Mouse (Mus musculus): ENCODE results near the gene Plaa.

- TF ChIP-seq CTCF (IDR thresholded peaks at IDR 0.05; ENCODE audit: control insufficient read depth, insufficient read depth, low read length): no peak
- no peak for TF ChIP-seq POLR2A (IDR thresholded peaks at IDR 0.05; ENCODE audit: borderline replicate concordance, control insufficient read depth, low read depth, low read length)
These were observed 11.6 kb upstream of the Plaa start for GRCm38 (mm10) chr4:94614627-94615006.

All from bone marrow, adult 2 months (tissue).